Mouse (Mus musculus) neural tube, embryonic 12.5 days (tissue): ENCODE measurements around the gene Gm15023. TPM values are rescaled to one million over a fixed set of nuclear protein-coding genes. Genes with fewer than 3 reads are reported as not detected.
"Not testable (repeated sequence)": the region's sequence is repeated elsewhere in the genome, so short reads cannot be mapped to it uniquely, and the experiment has no call there.

Experiments
- ATAC-seq: fragments of 200-750 bp; cut with Nextera tagmentation; 2 replicates; pipeline ENCODE4 v1.8.0; 2017; ENCODE audit warnings: low read depth, mild to moderate bottlenecking, moderate TSS enrichment, moderate library complexity; ENCODE audit not compliant: low FRiP score
- H3K27ac ChIP-seq: fragments of 300-500 bp; sonication (generic); 2 replicates; pipeline ENCODE4 v1.5.1; 2016
- H3K27me3 ChIP-seq: fragments of 300-500 bp; sonication (generic); replicated peaks from 2 replicates; pipeline ENCODE4 v1.6.1; 2016; ENCODE audit warnings: mild to moderate bottlenecking
- H3K36me3 ChIP-seq: fragments of 300-500 bp; sonication (generic); 2 replicates; pipeline ENCODE4 v1.6.1; 2016; ENCODE audit warnings: mild to moderate bottlenecking
- H3K4me1 ChIP-seq: fragments of 300-500 bp; sonication (generic); 2 replicates; pipeline ENCODE4 v1.6.1; 2016
- H3K4me2 ChIP-seq: fragments of 300-500 bp; sonication (generic); replicated peaks from 2 replicates; pipeline ENCODE4 v1.6.1; 2016; ENCODE audit warnings: mild to moderate bottlenecking
- H3K4me3 ChIP-seq: fragments of 300-500 bp; sonication (generic); 2 replicates; pipeline ENCODE4 v1.5.1; 2016
- H3K9ac ChIP-seq: fragments of 300-500 bp; sonication (generic); 2 replicates; pipeline ENCODE4 v1.6.1; 2016; ENCODE audit warnings: mild to moderate bottlenecking
- H3K9me3 ChIP-seq: fragments of 300-500 bp; sonication (generic); 2 replicates; pipeline ENCODE4 v1.6.1; 2016; ENCODE audit warnings: mild to moderate bottlenecking
- WGBS: fragments of 180-500 bp; shearing (Covaris S2); methylation state at CpG from one replicate; pipeline ENCODE4 v1.1.7; 2016; 5-methylcytosine and 5-hydroxymethylcytosine counted together
- polyA plus RNA-seq: library from polyadenylated mRNA; unstranded; fragments of >200 nt; fragmentation: Nextera tagmentation; extraction: Ambion mirVana; gene quantifications from 2 replicates; pipeline ENCODE4 v1.2.1, GENCODE M21; 2016

Gene Gm15023
- polyA plus RNA-seq: not detected in 2 replicates

DNA sequence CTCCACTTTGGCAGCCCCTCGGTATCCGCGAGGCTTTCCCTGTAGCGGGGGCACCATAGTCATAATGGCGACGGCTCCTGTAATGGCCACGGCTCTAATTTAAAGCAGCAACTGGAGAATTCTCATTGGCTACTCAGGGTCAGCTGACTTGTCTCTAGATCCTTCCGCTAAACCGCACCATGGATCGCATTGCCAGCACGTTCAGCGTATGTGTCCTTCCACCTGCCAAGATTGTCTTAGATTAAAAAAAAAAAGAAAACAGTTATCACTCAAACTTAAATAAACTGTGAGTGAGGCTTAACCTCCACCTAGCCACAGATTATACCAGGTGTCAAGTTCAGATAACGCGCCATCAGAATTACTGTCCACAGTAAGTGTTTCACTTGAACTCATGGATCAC lies at the start of gene Gm15023:
Gm15023 (minus strand) TSS at position 101 of the 400 bp plus-strand sequence.
- 94% methylated on average over 5 of the region's 14 CpGs for WGBS
- H3K9ac ChIP-seq, H3K27ac ChIP-seq, H3K4me1 ChIP-seq, H3K9me3 ChIP-seq, H3K27me3 ChIP-seq, H3K4me3 ChIP-seq, H3K36me3 ChIP-seq, H3K4me2 ChIP-seq, ATAC-seq: not testable (repeated sequence)

DNA sequence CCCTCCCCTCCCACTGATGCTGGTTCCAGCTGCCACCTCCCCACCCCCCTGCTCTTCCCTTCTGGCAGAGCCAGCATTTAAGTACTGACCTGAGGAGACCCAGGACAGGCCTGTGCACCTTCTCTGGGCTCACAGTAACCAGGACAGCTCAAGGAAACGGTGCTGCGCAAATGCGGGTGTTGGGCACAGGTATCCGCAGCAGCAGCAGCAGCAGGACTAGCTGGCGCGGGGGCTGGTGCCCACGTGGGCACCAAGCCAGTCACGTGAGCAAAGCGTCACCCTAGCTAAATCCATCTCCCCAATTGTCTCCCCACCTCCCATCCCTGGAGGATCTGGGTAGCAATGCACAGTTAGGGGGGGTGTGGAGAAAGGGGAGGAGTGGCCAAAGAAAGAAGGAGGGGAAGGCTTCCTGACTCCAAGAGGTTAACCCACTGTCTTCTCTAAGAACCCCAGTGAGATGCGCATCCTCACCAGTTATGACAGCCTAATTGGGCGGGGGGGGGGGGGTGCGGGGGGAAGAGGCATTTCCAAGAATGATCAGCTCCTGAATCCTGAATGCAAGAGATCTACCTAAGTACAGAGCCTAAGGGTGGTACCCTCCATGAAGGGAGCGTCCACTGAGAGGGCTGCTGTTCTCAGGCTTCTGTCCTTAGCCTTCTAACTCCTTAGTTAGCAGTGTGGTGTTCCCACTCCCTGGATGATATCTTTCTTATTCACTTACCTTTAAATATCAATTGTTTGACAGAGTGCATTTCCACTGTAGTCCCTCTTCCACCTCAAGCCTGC lies 33.2 kb upstream of the Gm15023 start, which contains the start of gene Tceal6:
Tceal6 (minus strand) TSS at position 252 of the 786 bp plus-strand sequence.
- peak; percentile 90 for ATAC-seq
- Histone ChIP-seq H3K27me3 (no peaks in the 10 kb centered on the region), H3K4me3 (peak within 1 kb of the TSS; percentile 40), H3K9ac (peak within 1 kb of the TSS; percentile 29; the same call in 1 of the 2 replicates), H3K4me1 (no peaks in the 10 kb centered on the region), H3K4me2 (peak within 1 kb of the TSS; percentile 66), H3K27ac (no peak within 1 kb of the TSS), H3K36me3 (no peaks in the 10 kb centered on the region), H3K9me3 (no peaks in the 10 kb centered on the region)
- 29% methylated on average over 11 of the region's 13 CpGs for WGBS

DNA sequence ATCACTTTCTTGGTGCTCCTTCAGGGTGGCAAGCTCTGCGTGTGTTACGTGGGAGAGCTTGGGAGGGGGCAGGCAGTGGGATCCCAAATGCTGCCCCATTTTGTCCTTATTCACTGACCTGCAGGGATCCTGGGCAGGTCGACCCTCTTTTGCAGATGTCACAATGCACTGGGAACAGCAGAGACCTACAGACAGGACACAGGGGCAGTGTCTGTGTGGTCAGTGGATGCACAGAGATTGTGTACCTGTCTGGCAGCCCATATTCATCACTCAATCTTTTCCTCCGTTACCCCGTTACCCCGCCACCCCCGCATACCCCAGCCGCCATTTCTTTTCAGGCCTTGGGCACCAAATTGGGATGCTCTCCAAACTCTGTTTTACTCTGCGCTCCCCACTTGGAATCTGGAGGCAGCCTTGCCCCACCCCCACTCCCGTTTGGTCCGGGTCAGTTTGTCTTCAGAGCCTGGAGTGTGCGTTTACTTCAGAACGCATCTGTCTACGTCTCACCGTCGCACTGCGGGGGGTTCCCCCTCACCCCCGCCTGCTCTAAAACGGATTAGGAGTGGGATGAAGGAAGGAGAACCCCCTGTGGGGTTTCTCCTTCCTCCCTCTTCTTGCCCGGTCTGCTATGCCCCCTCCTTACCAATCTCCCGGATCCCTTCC lies 32.5 kb upstream of the Gm15023 start:
- Histone ChIP-seq H3K9ac (peak overlapping the region; percentile 29; the same call in 1 of the 2 replicates), H3K4me2 (peak overlapping the region; percentile 66), H3K4me3 (peak overlapping the region; percentile 40)
- peak; percentile 46 for ATAC-seq
- not testable (repeated sequence) for H3K9me3 ChIP-seq, H3K36me3 ChIP-seq, H3K4me1 ChIP-seq, H3K27me3 ChIP-seq, H3K27ac ChIP-seq
- 19% methylated on average over 21 of the region's 21 CpGs for WGBS

DNA sequence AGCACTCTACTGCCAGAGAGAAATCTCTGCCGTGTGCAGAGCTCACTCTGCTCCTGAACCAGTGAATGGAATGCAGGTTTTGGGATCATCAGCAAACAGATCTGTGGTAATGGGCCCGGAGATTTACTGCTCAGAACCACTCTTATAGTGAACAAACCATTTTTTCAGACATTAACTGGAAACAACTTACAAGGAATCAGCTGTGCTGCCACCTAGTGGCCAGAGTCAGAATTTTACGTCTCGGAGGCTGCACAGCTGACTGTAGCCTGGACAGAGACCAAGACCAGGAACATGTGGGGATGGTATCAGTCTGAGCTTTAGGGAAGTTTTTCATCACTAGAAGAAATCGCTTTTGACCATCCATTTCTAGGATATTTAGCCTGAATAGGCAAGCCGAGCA lies 12.5 kb upstream of the Gm15023 start:
- not testable (repeated sequence) for H3K9me3 ChIP-seq, H3K9ac ChIP-seq, H3K27me3 ChIP-seq, H3K27ac ChIP-seq, ATAC-seq, H3K36me3 ChIP-seq, H3K4me3 ChIP-seq, H3K4me1 ChIP-seq, H3K4me2 ChIP-seq
- WGBS: no CpG with 5 or more reads among the region's 6 CpGs

DNA sequence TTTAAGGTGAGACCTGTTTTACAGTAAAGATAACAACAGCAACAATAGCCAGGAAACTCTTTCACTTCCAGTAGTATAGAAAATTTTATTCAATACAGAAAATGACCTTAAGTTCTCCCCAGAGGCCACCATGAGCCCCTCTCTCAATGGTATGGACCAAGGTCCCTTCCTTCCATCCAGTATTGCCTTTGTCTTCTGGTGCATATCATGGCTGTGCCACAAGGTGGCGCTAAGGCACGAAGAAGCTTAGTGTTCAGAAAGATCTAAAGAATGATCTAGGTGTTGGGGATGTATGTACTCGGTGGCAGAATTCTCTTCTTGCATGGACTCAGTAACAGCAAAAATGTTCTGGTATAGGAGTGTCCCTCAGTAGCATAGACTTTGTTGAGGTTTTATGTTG lies 11.2 kb upstream of the Gm15023 start:
- not testable (repeated sequence) for H3K4me3 ChIP-seq, H3K4me1 ChIP-seq, H3K27ac ChIP-seq, H3K9me3 ChIP-seq, ATAC-seq, H3K4me2 ChIP-seq, H3K9ac ChIP-seq, H3K27me3 ChIP-seq, H3K36me3 ChIP-seq
- WGBS: no CpG with 5 or more reads among the region's 3 CpGs

Other genes with a start within 250 kb of the Gm15023 start
- 0.22 and 0.64 TPM in 2 replicates for gene Nxf2, start 212.9 kb downstream of the Gm15023 start, polyA plus RNA-seq
- gene Zmat1, start 168.4 kb downstream of the Gm15023 start, polyA plus RNA-seq: 5.6 and 5.7 TPM in 2 replicates
- gene Tceal6, start 33.1 kb upstream of the Gm15023 start, polyA plus RNA-seq: 8.1 and 9.9 TPM in 2 replicates
- gene Pramel3, start 124.7 kb upstream of the Gm15023 start, polyA plus RNA-seq: not detected in 2 replicates
- gene Gm5128, start 195.7 kb upstream of the Gm15023 start, polyA plus RNA-seq: not detected in 2 replicates